Mouse (Mus musculus) liver, adult 2 months (tissue): Measurements from ENCODE around the gene Drd1.

ENCODE experiments used
- CTCF ChIP-seq: fragments of 200-500 bp; IDR thresholded peaks from 2 replicates; pipeline ENCODE4 v1.5.1; 2011; ENCODE audit warnings: low read depth, low read length, control low read depth
- POLR2A ChIP-seq: fragments of 200-500 bp; IDR thresholded peaks from 2 replicates; pipeline ENCODE4 v1.6.1; 2011; ENCODE audit warnings: low read length, control low read depth; ENCODE audit not compliant: insufficient read depth; ENCODE audit errors: extremely low read depth

- TF ChIP-seq CTCF (no peak), POLR2A (no peak)
Measured at GRCm38 (mm10) chr13:54067617-54068166, 12.2 kb upstream of the Drd1 start.
